Mouse (Mus musculus) adrenal gland, postnatal 14 days (tissue): ENCODE data around the gene Ccdc18. TPM values are rescaled to one million over a fixed set of nuclear protein-coding genes. Genes with fewer than 3 reads are reported as not detected.
"Not testable (repeated sequence)": the region's sequence is repeated elsewhere in the genome, so short reads cannot be mapped to it uniquely, and the experiment has no call there.

Experiments used
- DNase-seq: peaks from one replicate; pipeline ENCODE4 v3.0.0; 2021; ENCODE audit warnings: mixed read lengths
- total RNA-seq: library from RNA; stranded (reverse); gene quantifications from 2 replicates; pipeline ENCODE4 v1.2.3, GENCODE M21; 2021

Ccdc18 gene
- total RNA-seq, 1 experiment from 2014 or later, result 2.3 TPM

GRCm38 (mm10) chr5:108262722-108263121 lies 130.0 kb downstream of the Ccdc18 start:
- DNase-seq, result peak; percentile 11

- DNase-seq, result not testable (repeated sequence)
Measured at GRCm38 (mm10) chr5:108263785-108264184, 131.1 kb downstream of the Ccdc18 start.

- DNase-seq, result no peak
Measured at GRCm38 (mm10) chr5:108266990-108267389, 134.3 kb downstream of the Ccdc18 start.

GRCm38 (mm10) chr5:108268127-108269062 lies 135.7 kb downstream of the Ccdc18 start, which contains the start of gene Dr1:
Gene Dr1 (plus strand): TSS chr5:108268897.
- DNase-seq, result peak; percentile 94

- no peak for DNase-seq
Measured at GRCm38 (mm10) chr5:108269063-108269810, 136.6 kb downstream of the Ccdc18 start.

GRCm38 (mm10) chr5:108269811-108270151 lies 137.1 kb downstream of the Ccdc18 start:
- no peak for DNase-seq

GRCm38 (mm10) chr5:108270415-108270814 lies 137.7 kb downstream of the Ccdc18 start:
- DNase-seq, result no peak

GRCm38 (mm10) chr5:108271345-108271744 lies 138.7 kb downstream of the Ccdc18 start:
- DNase-seq, result not testable (repeated sequence)

Other genes with a start within 250 kb of the Ccdc18 start
- 63.2 and 72.3 TPM in 2 replicates for gene Rpl5, start 232.4 kb upstream of the Ccdc18 start, total RNA-seq
- gene Fam69a, start 145.8 kb upstream of the Ccdc18 start, total RNA-seq, result 15.5 and 18.4 TPM in 2 replicates
- gene Mtf2, start 67.2 kb upstream of the Ccdc18 start, total RNA-seq, result 22.7 and 27.9 TPM in 2 replicates
- 86.5 and 90.7 TPM in 2 replicates for gene Tmed5, start 255 bp upstream of the Ccdc18 start, total RNA-seq
- 29.9 and 33.0 TPM in 2 replicates for gene Dr1, start 136.0 kb downstream of the Ccdc18 start, total RNA-seq
- 8.7 and 9.7 TPM in 2 replicates for gene Pigg, start 179.7 kb downstream of the Ccdc18 start, total RNA-seq
- gene Gm42517, start 235.0 kb downstream of the Ccdc18 start, total RNA-seq, result 0.19 and 0.37 TPM in 2 replicates